Mouse (Mus musculus) stomach, postnatal 0 days (tissue): Measurements from ENCODE around the gene Tha1. TPM values are rescaled to one million over a fixed set of nuclear protein-coding genes. Genes with fewer than 3 reads are reported as not detected.

Experiments
- ATAC-seq: fragments of 200-750 bp; cut with Nextera tagmentation; 2 replicates; pipeline ENCODE4 v1.8.0; 2017; ENCODE audit not compliant: low FRiP score, low TSS enrichment
- DNase-seq: peaks from one replicate; pipeline ENCODE4 v3.0.0-alpha.2; 2016; ENCODE audit warnings: low spot score
- H3K27ac ChIP-seq: fragments of 300-500 bp; sonication (generic); replicated peaks from 2 replicates; pipeline ENCODE4 v1.5.1; 2014; ENCODE audit warnings: mild to moderate bottlenecking, control low read depth
- H3K27me3 ChIP-seq: fragments of 300-500 bp; sonication (generic); 2 replicates; pipeline ENCODE4 v1.6.1; 2014; ENCODE audit warnings: low read length; ENCODE audit not compliant: control insufficient read depth, insufficient read depth
- H3K36me3 ChIP-seq: fragments of 300-500 bp; sonication (generic); 2 replicates; pipeline ENCODE4 v1.6.1; 2014; ENCODE audit warnings: low read length, mixed read lengths; ENCODE audit not compliant: control insufficient read depth, insufficient read depth
- H3K4me1 ChIP-seq: fragments of 300-500 bp; sonication (generic); replicated peaks from 2 replicates; pipeline ENCODE4 v1.6.1; 2014; ENCODE audit warnings: antibody characterized with exemption; ENCODE audit not compliant: control insufficient read depth, insufficient read depth
- H3K4me2 ChIP-seq: fragments of 300-500 bp; sonication (generic); replicated peaks from 2 replicates; pipeline ENCODE4 v1.6.1; 2014; ENCODE audit warnings: low read depth, mild to moderate bottlenecking, control low read depth, moderate library complexity
- H3K4me3 ChIP-seq: fragments of 300-500 bp; sonication (generic); 2 replicates; pipeline ENCODE4 v1.5.1; 2014; ENCODE audit warnings: low read depth, low read length, control low read depth
- H3K9ac ChIP-seq: fragments of 300-500 bp; sonication (generic); 2 replicates; pipeline ENCODE4 v1.6.1; 2014; ENCODE audit warnings: mild to moderate bottlenecking, low read length, control low read depth, mixed read lengths
- H3K9me3 ChIP-seq: fragments of 300-500 bp; sonication (generic); 2 replicates; pipeline ENCODE4 v1.6.1; 2016; ENCODE audit warnings: low read length; ENCODE audit not compliant: control insufficient read depth
- CTCF ChIP-seq: IDR thresholded peaks from 2 replicates; pipeline ENCODE4 v1.5.1; 2016; ENCODE audit warnings: antibody characterized with exemption, low read depth, mild to moderate bottlenecking, moderate library complexity
- EP300 ChIP-seq: optimal IDR thresholded peaks from 2 replicates; pipeline ENCODE3; 2016; ENCODE audit warnings: antibody characterized with exemption
- WGBS: fragments of 180-500 bp; shearing (Covaris S2); extraction: QIAGEN DNeasy Blood & Tissue Kit; methylation state at CpG from one replicate; pipeline ENCODE4 v1.1.7; 2014; 5-methylcytosine and 5-hydroxymethylcytosine counted together
- polyA plus RNA-seq: library from polyadenylated mRNA; unstranded; fragments of >200 nt; fragmentation: Nextera tagmentation; extraction: Ambion mirVana; gene quantifications from 2 replicates; pipeline ENCODE4 v1.2.1, GENCODE M21; 2015

Tha1 gene
- polyA plus RNA-seq, 1 experiment from 2014 or later = 5.7 TPM

- no peaks in the 10 kb centered on the region for H3K9me3 ChIP-seq
- H3K4me1 ChIP-seq = no peaks in the 10 kb centered on the region
- no peak overlapping the region for H3K9ac ChIP-seq
- 67% methylated on average over 3 of the region's 3 CpGs for WGBS
- peaks cover 3% of the 10 kb centered on the region; the same call in 1 of the 2 replicates for H3K27me3 ChIP-seq
- no peak overlapping the region for H3K4me3 ChIP-seq
- TF ChIP-seq EP300 = no peak
- TF ChIP-seq CTCF = no peak
- ATAC-seq (no peak), DNase-seq (no peak)
- no peaks in the 10 kb centered on the region; the same call in 1 of the 2 replicates for H3K36me3 ChIP-seq
- H3K27ac ChIP-seq = no peak overlapping the region
- no peak overlapping the region for H3K4me2 ChIP-seq
Measured at GRCm38 (mm10) chr11:117858392-117858791, 14.9 kb downstream of the Tha1 start.

- Histone ChIP-seq H3K27ac (no peak overlapping the region), H3K27me3 (peaks cover 3% of the 10 kb centered on the region; the same call in 1 of the 2 replicates), H3K36me3 (no peaks in the 10 kb centered on the region; the same call in 1 of the 2 replicates), H3K9me3 (no peaks in the 10 kb centered on the region), H3K9ac (no peak overlapping the region), H3K4me3 (no peak overlapping the region), H3K4me2 (no peak overlapping the region), H3K4me1 (no peaks in the 10 kb centered on the region)
- DNase-seq (no peak), ATAC-seq (no peak)
- 93% methylated on average over 10 of the region's 10 CpGs for WGBS
- TF ChIP-seq EP300 (no peak), CTCF (no peak)
Measured at GRCm38 (mm10) chr11:117857462-117857861, 15.8 kb downstream of the Tha1 start.

GRCm38 (mm10) chr11:117855975-117856374 lies 17.3 kb downstream of the Tha1 start:
- ATAC-seq = no peak
- DNase-seq = no peak
- no peaks in the 10 kb centered on the region for H3K4me1 ChIP-seq
- H3K27ac ChIP-seq = no peak overlapping the region
- H3K9me3 ChIP-seq = no peaks in the 10 kb centered on the region
- H3K9ac ChIP-seq = no peak overlapping the region
- H3K4me3 ChIP-seq = no peak overlapping the region
- peaks cover under 1% of the 10 kb centered on the region; the same call in 1 of the 2 replicates for H3K27me3 ChIP-seq
- TF ChIP-seq EP300 (no peak), CTCF (no peak)
- no peak overlapping the region for H3K4me2 ChIP-seq
- WGBS = 92% methylated on average over 1 of the region's 1 CpGs
- H3K36me3 ChIP-seq = no peaks in the 10 kb centered on the region; the same call in 1 of the 2 replicates

- ATAC-seq = no peak
- 98% methylated on average over 5 of the region's 5 CpGs for WGBS
- no peaks in the 10 kb centered on the region; the same call in 1 of the 2 replicates for H3K36me3 ChIP-seq
- TF ChIP-seq CTCF (no peak), EP300 (no peak)
- H3K4me3 ChIP-seq = no peak overlapping the region
- H3K4me1 ChIP-seq = peaks cover 1% of the 10 kb centered on the region; the same call in 1 of the 2 replicates
- no peak overlapping the region for H3K4me2 ChIP-seq
- H3K9ac ChIP-seq = no peak overlapping the region
- H3K27ac ChIP-seq = no peak overlapping the region
- H3K27me3 ChIP-seq = no peaks in the 10 kb centered on the region
- DNase-seq = no peak
- no peaks in the 10 kb centered on the region for H3K9me3 ChIP-seq
Measured at GRCm38 (mm10) chr11:117855360-117855759, 17.9 kb downstream of the Tha1 start.

- Histone ChIP-seq H3K36me3 (no peaks in the 10 kb centered on the region; the same call in 1 of the 2 replicates), H3K4me1 (peaks cover 3% of the 10 kb centered on the region; the same call in 1 of the 2 replicates), H3K9ac (no peak overlapping the region), H3K4me2 (no peak overlapping the region), H3K4me3 (no peak overlapping the region), H3K27me3 (no peaks in the 10 kb centered on the region), H3K27ac (no peak overlapping the region), H3K9me3 (no peaks in the 10 kb centered on the region)
- TF ChIP-seq EP300 = no peak
- TF ChIP-seq CTCF = no peak
- no peak for ATAC-seq
- DNase-seq = no peak
- WGBS = 93% methylated on average over 9 of the region's 9 CpGs
Measured at GRCm38 (mm10) chr11:117854241-117854640, 19.0 kb downstream of the Tha1 start.

GRCm38 (mm10) chr11:117852875-117853274 lies 20.4 kb downstream of the Tha1 start:
- H3K36me3 ChIP-seq = no peaks in the 10 kb centered on the region; the same call in 1 of the 2 replicates
- 75% methylated on average over 3 of the region's 3 CpGs for WGBS
- H3K9ac ChIP-seq = no peak overlapping the region

More at GRCm38 (mm10) chr11:117852875-117853274, 20.4 kb downstream of the Tha1 start:
- H3K4me3 ChIP-seq = no peak overlapping the region
- TF ChIP-seq EP300 (no peak), CTCF (no peak)
- ATAC-seq (no peak), DNase-seq (no peak)
- H3K9me3 ChIP-seq = no peaks in the 10 kb centered on the region
- H3K4me1 ChIP-seq = peaks cover 9% of the 10 kb centered on the region; the same call in 1 of the 2 replicates
- no peak overlapping the region for H3K4me2 ChIP-seq
- no peaks in the 10 kb centered on the region for H3K27me3 ChIP-seq
- no peak overlapping the region for H3K27ac ChIP-seq
